Mouse (Mus musculus): Measurements from ENCODE around the gene Tldc2. TPM values are rescaled to one million over a fixed set of nuclear protein-coding genes. Genes with fewer than 3 reads are reported as not detected.

Gene Tldc2
- total RNA-seq, 2 experiments from 2014 or later: not detected

DNA sequence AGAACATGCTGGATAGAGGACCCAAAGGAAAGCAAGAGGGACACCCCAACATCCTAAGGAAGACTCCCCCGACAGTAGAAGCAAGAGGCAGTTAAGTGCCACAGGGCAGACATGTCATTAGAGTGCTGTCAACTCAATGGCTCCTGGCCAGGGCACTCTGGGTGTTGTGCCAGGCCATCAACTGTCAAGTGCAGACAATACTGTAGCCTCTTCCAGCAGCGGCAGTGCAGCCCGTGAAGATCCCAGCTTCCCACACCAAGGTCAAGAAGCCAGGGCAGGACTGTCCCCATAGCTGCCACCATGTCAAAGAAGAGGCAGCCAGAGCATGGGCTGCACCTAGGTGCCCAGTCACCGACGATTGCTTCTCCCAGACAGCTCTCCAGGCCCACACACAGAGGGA is 9.7 kb upstream of the Tldc2 start:
- no peak for DNase-seq
- intact Hi-C loops (cut with DNase I): no loop called here

- intact Hi-C loops (cut with DNase I): no loop called here
- peak; percentile 84 to 91 for DNase-seq
Observed at GRCm38 (mm10) chr2:157077641-157078058, 9.2 kb upstream of the Tldc2 start.

DNA sequence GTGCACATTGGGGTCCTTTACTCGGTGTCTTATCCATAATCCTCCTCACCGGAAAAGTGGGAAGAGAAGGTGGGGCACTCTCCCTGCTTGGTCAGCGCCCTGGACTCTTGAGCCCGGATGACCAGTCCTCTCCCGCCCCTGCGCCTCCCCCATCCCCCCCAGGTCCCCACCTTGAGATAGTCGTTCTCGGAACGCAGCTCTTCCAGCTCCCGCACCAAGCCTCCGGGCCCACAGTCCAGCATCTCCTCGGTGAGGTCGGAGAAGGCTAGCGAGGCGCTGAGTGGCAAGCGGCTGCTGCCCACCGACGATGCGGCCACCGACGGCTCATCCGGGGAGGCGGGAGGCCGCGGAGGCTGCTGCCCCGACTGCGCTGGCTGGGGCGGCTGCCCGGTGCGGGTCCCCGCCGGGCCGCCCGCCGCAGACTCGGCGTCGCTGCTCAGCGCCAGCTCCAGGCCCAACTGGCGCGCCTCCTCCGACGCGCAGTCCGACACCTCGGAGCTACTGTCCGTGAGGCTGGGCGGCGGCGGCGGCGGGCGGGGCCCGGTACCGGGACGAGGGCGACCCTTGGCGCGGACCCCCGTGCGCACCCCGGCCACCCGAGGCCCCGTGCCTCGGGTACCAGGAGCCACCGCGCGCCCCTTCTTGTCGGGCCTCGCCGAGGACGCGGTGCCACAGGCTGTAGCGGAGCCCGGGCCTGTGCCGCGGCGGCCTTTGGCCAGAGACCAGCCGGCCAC is 8.6 kb upstream of the Tldc2 start:
- DNase-seq: no peak
- intact Hi-C loops (cut with DNase I): no loop called here

GRCm38 (mm10) chr2:157078793-157079700 is 7.8 kb upstream of the Tldc2 start, which contains the start of gene Soga1:
Gene Soga1, minus strand, starts transcription at chr2:157079254.
- DNase-seq: peak; percentile 81 to 84
- intact Hi-C loops (cut with DNase I): no loop called here

- intact Hi-C loops (cut with DNase I): loop anchor here (5.0 kb wide), 1 partner anchor 32 kb away; no protein-coding TSS in a partner anchor
- DNase-seq: no peak
Observed at GRCm38 (mm10) chr2:157079701-157080180, 7.1 kb upstream of the Tldc2 start.

- intact Hi-C loops (cut with DNase I): loop anchor here (5.0 kb wide), 1 partner anchor 34 kb away; no protein-coding TSS in a partner anchor
- DNase-seq: no peak
Observed at GRCm38 (mm10) chr2:157081331-157081730, 5.5 kb upstream of the Tldc2 start.

DNA sequence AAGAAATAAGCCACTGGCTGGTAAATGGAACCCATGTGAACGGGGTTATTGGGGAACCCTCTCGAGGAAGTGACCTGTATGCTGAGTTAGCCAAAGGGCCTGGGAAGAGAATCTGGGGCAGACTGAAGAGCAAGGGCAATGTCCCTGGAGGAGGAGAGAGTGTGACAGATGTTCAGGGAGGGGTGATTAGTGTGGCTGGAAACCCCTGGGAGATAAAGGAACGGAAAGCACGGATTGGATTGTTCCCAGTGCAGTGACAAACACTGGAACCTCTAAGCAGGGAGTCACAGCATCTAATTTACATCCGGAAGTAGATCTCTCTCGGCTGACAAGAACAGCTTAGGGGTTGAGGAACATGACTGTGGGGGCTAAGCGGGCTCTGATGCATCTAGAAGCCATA is 4.9 kb upstream of the Tldc2 start:
- intact Hi-C loops (cut with DNase I): loop anchor here (5.0 kb wide), 1 partner anchor 35 kb away; no protein-coding TSS in a partner anchor

DNA sequence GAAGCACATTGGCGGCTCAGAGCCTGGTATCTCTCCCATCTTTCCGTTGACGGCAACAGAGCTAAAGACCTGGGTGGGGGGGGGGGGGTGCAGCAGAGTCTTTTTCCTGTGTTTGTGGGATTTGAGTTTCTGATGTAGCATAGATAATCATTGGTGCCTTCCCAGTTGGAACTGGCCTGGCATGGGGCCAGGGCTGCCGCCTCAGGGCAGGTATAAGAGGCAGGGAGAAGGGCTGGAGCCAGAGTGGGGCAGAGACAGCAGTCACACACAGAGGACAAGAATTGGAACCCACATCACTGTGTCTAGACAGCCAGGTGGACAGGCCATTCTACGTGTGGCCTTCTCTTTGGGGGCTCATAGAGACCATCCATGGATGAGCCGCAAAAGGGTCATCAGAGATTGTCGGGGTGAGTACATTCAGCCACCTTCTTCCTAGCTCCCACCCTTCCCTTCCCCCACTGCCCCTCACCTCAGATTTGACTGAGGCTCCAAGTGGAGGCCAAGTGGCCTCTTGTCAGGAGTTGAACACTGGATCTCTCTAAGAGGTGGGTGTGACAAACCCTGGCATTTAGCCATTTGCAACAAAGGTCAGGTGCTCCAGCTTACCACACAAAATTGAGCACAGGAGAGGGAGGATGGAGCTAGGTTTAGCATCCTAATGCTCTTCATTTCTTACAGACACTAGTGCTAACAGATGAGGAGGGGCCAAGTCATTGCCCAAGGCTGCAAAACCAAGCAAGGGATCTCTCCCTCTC is 1.8 kb upstream of the Tldc2 start:
- intact Hi-C loops (cut with DNase I): loop anchor here (5.0 kb wide), 1 partner anchor 38 kb away; no protein-coding TSS in a partner anchor
- DNase-seq: no peak

More for the DNA sequence above, 4.9 kb upstream of the Tldc2 start:
- DNase-seq: no peak

DNA sequence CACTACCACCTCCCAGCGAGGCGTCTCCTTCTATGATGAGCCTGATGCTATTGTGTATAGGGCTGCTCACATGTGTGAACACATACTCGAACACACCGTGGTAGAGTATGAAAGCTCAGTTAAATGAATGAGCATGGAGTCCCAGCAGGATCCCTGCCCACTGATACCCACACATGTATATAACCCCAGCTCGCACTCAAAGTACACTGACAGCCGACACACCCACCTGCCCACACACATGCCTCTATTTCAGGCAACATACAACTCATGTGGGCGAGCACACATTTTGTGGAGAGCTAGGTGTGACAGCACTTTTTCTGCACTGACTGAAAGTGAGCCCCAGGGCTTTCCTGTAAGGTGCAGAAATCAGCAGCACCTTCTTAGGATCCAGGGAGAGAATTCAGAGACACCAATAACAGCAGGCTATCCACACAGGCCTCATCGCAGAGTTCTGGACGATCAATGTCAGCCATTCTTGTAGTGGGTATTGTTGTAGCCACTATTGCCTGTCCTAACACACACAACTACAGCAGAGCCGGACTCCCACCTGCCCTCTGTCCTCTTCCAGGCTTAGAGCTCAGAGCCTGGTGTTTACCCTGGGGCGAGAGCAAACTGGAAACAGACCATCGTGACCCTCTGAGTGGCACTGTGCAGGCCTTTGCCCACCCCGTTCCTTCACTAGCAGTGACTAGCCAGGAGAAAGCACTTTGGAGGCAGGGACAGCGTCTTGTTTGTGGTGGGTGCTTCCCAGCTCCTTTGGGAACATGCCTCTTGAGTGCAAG is 872 bp downstream of the Tldc2 start:
- no peak for DNase-seq
- intact Hi-C loops (cut with DNase I): no loop called here

DNA sequence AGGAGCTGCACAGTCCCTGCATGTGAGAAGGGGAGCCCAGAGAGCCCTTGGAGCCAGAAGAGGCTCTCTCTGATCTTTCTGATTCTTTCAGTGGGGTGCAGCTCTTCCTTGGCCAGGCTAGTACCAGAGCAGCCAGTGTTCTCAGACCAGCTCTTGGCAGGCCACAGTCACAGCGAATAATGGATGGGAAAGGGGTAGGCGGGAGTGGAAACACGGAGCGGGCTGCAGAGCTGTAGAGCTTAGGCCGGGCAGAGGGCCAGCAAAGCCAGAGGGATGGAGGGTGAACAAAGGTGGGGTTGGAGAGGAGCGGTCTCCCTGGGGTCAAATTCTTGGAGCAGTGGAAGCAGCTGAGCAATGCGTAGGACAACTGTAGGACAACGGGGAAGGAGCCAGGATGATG is 5.2 kb downstream of the Tldc2 start:
- intact Hi-C loops (cut with DNase I): loop anchor here (5.0 kb wide), 3 partner anchors 40 to 280 kb away; no protein-coding TSS in a partner anchor
- DNase-seq: no peak

GRCm38 (mm10) chr2:157095005-157095755 is 8.3 kb downstream of the Tldc2 start:
- DNase-seq: peak; percentile 60 to 67
- intact Hi-C loops (cut with DNase I): loop anchor here (5.0 kb wide), 1 partner anchor 223 kb away; no protein-coding TSS in a partner anchor

GRCm38 (mm10) chr2:157099532-157100318 is 12.9 kb downstream of the Tldc2 start:
- no peak for DNase-seq
- intact Hi-C loops (cut with DNase I): loop anchor here (5.0 kb wide), 1 partner anchor 227 kb away; no protein-coding TSS in a partner anchor

DNA sequence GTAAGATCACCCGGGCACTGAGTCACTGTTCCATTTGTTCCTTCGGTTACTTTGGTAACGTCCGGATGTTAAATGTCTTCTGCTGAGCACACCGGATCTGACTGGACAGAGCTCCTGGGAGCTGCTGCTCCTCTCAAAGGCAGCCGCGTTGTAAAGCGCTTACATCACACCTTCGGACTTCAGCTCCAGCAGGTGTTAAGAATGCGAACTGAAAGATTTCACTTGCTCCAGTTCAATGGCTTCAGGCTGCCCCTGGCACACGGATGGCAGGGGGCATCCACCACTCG is 13.4 kb downstream of the Tldc2 start:
- intact Hi-C loops (cut with DNase I): no loop called here
- DNase-seq: no peak

DNA sequence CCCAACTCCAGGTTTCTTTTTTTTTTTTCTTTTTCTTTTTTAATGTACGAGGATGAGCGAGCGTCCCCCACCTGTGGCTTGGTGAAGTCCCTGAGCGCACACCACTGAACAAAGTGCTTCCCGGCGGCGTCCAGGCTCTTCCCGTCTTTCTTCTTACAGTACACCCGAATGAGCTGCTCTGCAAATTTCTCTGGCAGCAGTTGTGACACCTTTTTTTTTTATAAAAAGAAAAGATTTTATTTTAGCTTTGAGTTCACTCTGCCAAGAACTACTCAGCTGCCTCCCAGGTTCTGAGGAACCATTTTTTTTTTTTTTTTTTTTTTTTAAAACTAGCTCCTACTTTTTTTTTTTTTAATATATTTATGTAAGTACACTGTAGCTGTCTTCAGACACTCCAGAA is 14.8 kb downstream of the Tldc2 start:
- DNase-seq: no peak
- intact Hi-C loops (cut with DNase I): no loop called here

- intact Hi-C loops (cut with DNase I): no loop called here
- DNase-seq: no peak
Observed at GRCm38 (mm10) chr2:157102256-157102655, 15.4 kb downstream of the Tldc2 start.

DNA sequence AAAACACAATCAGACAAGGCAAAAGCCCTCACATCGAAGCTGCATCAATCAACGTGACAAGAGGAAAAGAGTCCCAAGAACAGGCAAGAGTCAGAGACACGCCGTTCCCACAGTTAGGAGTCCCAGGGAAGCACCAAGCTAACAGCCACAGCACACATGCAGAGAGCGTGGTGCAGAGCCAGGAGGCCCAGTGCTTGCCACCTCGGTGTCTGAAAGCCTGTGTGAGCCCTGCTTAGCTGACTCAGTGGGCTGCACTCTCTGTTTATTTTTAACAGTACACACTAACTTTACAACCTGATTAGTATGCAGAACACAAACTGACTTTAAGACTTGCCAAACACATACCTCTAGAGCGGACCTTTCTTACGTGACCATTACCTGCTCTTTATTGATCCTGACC is 17.6 kb downstream of the Tldc2 start:
- intact Hi-C loops (cut with DNase I): no loop called here
- DNase-seq: no peak

DNA sequence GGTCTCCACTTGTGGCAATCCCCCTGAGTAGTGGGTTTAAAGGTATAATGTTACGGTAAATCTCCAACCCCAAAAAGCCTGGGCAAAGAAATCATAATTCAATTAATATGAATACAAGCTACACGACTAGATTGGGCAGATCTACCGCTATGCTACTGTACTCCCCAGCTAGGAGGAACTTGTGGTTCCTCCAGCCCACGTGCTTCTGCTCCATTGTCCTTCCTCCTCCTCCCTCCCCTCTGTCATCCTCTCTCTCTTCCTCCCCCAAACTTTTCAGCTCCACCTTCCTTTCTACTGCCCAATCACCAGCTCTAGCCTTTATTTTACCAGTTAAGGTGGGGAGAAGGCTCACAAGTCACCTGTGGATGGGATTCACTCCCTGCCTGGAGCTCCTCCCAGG is 21.4 kb downstream of the Tldc2 start:
- no peak for DNase-seq
- intact Hi-C loops (cut with DNase I): no loop called here

GRCm38 (mm10) chr2:157116964-157117363 is 30.1 kb downstream of the Tldc2 start:
- intact Hi-C loops (cut with DNase I): no loop called here
- no peak for DNase-seq

All from gastrocnemius, postnatal 36 days (tissue).